Mouse (Mus musculus) adrenal gland, adult 18-20 months (tissue): ENCODE measurements around the gene Il17d. TPM values are rescaled to one million over a fixed set of nuclear protein-coding genes. Genes with fewer than 3 reads are reported as not detected.

ENCODE experiments used
- DNase-seq, 2 experiments: peaks; one replicate each; pipeline ENCODE4 v3.0.0; 2021 to 2022; ENCODE audit warnings: low spot score in 2 of 2
- total RNA-seq, 2 experiments: library from RNA; stranded (reverse); gene quantifications; 1 replicate in 1 of 2; 2 replicates in 1 of 2; pipeline ENCODE4 v1.2.3; 2021

Gene Il17d
- total RNA-seq, 2 experiments from 2014 or later: 2.8 to 3.6 TPM

GRCm38 (mm10) chr14:57576364-57577060 is 51.9 kb downstream of the Il17d start:
- no peak for DNase-seq

DNA sequence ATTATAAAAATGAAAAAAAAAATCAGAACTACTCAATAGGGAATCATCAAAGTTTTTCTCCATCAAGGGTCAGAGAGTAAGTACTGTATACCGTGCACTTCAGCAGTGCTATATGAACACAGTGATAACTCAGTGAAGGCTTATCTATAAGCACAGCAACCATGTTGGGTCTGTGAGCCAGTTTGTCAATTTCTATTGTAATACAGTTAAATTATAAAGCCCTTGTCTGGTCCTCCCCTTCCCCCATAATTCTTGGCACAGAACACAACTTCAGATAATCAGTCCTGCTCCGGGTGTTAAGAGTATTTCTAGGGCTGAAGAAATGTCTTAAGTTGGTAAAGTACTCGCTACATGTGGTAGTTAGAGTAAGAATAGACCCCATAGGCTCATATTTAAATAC is 67.3 kb downstream of the Il17d start:
- DNase-seq: no peak

Other genes with a start within 250 kb of the Il17d start
- 10 to 100 TPM; 13.0 to 13.5 TPM for gene Cryl1, start 126.2 kb upstream of the Il17d start, total RNA-seq
- 1 to 10 TPM; 8.2 to 9.7 TPM for gene Ift88, start 100.7 kb upstream of the Il17d start, total RNA-seq
- 10 to 100 TPM; 24.6 to 28.4 TPM for gene Eef1akmt1, start 46.8 kb downstream of the Il17d start, total RNA-seq
- gene Xpo4, start 140.7 kb downstream of the Il17d start, total RNA-seq: 10 to 100 TPM; 22.5 to 32.7 TPM
- gene Gm49361, start 221.3 kb downstream of the Il17d start, total RNA-seq: 1 to 10 TPM; 3.3 to 3.4 TPM
- gene Lats2, start 233.6 kb downstream of the Il17d start, total RNA-seq: 10 to 100 TPM; 38.1 to 54.2 TPM